1 mouse cellular context compared by ENCODE assay signal in the genomic region with DNA sequence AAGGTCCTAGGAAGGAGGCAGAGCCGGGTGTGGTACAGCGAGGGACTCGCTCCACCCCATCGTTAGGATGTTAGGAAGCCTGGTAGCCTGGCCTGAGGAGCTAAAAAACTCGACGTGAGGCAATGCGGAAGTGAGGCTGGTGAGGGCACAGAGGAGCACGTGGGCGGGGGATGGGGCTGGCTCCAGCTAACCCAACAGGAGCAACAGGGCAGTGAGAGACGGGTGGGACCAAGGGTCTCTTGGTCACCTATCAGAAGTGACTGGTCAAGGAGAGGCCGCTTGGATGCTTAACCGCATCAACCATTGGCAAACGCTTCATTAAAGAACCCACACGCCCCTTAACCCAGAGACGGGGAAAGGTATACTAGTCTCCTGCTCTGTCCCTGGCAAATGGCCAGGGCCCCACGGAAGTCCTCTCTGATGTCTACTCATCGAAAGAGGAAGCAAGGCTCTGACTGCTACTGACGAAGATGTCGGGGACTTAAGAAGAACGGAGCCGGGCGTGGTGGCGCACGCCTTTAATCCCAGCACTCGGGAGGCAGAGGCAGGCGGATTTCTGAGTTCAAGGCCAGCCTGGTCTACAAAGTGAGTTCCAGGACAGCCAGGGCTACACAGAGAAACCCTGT.
A peak's percentile ranks its signal among the peaks of the same experiment; 100 is the strongest.
TF ChIP-seq lines count a peak whose summit lies in the region.

No protein-coding gene starts in this region.

TF ChIP-seq in MEL, 35 proteins besides CTCF, POLR2A, EP300 and RAD21:
- TF ChIP-seq UBTF (IDR thresholded peaks at IDR 0.05; ENCODE audit: borderline replicate concordance, insufficient read depth, low read depth, low read length) (no peak), ELF1 (IDR thresholded peaks at IDR 0.05; ENCODE audit: low read depth, low read length) (peak; percentile 18; the same call in 1 of the 2 replicates), SIN3A (IDR thresholded peaks at IDR 0.05; ENCODE audit: low read length) (no peak), USF2 (IDR thresholded peaks at IDR 0.05; ENCODE audit: borderline replicate concordance in 1 of 2, insufficient read depth in 1 of 2, low read depth in 1 of 2, low read length in 2 of 2) (no peak), NELFE (IDR thresholded peaks at IDR 0.05; ENCODE audit: low read depth, low read length) (no peak), TBP (IDR thresholded peaks at IDR 0.05; ENCODE audit: low read depth, low read length) (peak; percentile 83), TCF12 (IDR thresholded peaks at IDR 0.05; ENCODE audit: low read depth, low read length) (no peak), RCOR1 (IDR thresholded peaks at IDR 0.05; ENCODE audit: low read depth, low read length) (no peak)
